Mouse (Mus musculus) limb, embryonic 14.5 days (tissue): ENCODE measurements around the gene Crlf1. TPM values are rescaled to one million over a fixed set of nuclear protein-coding genes. Genes with fewer than 3 reads are reported as not detected.
A peak's percentile ranks its signal among the peaks of the same experiment; 100 is the strongest.

Experiments used
- ATAC-seq: fragments of 200-750 bp; cut with Nextera tagmentation; 2 replicates; pipeline ENCODE4 v1.8.0; 2017; ENCODE audit warnings: low read depth, moderate number of reproducible peaks, moderate TSS enrichment; ENCODE audit not compliant: low FRiP score
- DNase-seq: peaks from one replicate; pipeline ENCODE4 v3.0.0-alpha.2; 2015; ENCODE audit warnings: low spot score
- H3K27ac ChIP-seq: fragments of 300-500 bp; sonication (generic); replicated peaks from 2 replicates; pipeline ENCODE4 v1.5.1; 2014; ENCODE audit warnings: low read depth, mild to moderate bottlenecking, low read length, moderate library complexity, mixed read lengths
- H3K27me3 ChIP-seq: fragments of 300-500 bp; sonication (generic); 2 replicates; pipeline ENCODE4 v1.6.1; 2014; ENCODE audit warnings: low read length, mixed read lengths; ENCODE audit not compliant: control insufficient read depth, insufficient read depth
- H3K36me3 ChIP-seq: fragments of 300-500 bp; sonication (generic); 2 replicates; pipeline ENCODE4 v1.6.1; 2014; ENCODE audit warnings: mild to moderate bottlenecking, low read length, moderate library complexity, mixed read lengths; ENCODE audit not compliant: control insufficient read depth, insufficient read depth
- H3K4me1 ChIP-seq: fragments of 300-500 bp; sonication (generic); 2 replicates; pipeline ENCODE4 v1.6.1; 2014; ENCODE audit warnings: antibody characterized with exemption, low read length, mixed read lengths; ENCODE audit not compliant: control insufficient read depth, insufficient read depth
- H3K4me2 ChIP-seq: fragments of 300-500 bp; sonication (generic); replicated peaks from 2 replicates; pipeline ENCODE4 v1.6.1; 2014; ENCODE audit warnings: low read depth, mild to moderate bottlenecking, low read length, moderate library complexity; ENCODE audit not compliant: severe bottlenecking
- H3K4me3 ChIP-seq: fragments of 300-500 bp; sonication (generic); replicated peaks from 2 replicates; pipeline ENCODE4 v1.5.1; 2014; ENCODE audit warnings: low read length
- H3K9ac ChIP-seq: fragments of 300-500 bp; sonication (generic); 2 replicates; pipeline ENCODE4 v1.6.1; 2014; ENCODE audit warnings: mild to moderate bottlenecking, low read depth, low read length, moderate library complexity; ENCODE audit not compliant: severe bottlenecking
- H3K9me3 ChIP-seq: fragments of 300-500 bp; sonication (generic); 2 replicates; pipeline ENCODE4 v1.6.1; 2016; ENCODE audit warnings: low read length; ENCODE audit not compliant: control insufficient read depth
- POLR2A ChIP-seq: fragments of 200-500 bp; IDR thresholded peaks from 2 replicates; pipeline ENCODE4 v1.8.0; 2012; ENCODE audit warnings: inconsistent platforms, mild to moderate bottlenecking, moderate library complexity, borderline replicate concordance; ENCODE audit not compliant: insufficient read depth, insufficient read length; ENCODE audit errors: extremely low read depth
- WGBS: fragments of 180-500 bp; shearing (Covaris S2); extraction: QIAGEN DNeasy Blood & Tissue Kit; methylation state at CpG from one replicate; pipeline ENCODE4 v1.1.7; 2014; 5-methylcytosine and 5-hydroxymethylcytosine counted together
- polyA plus RNA-seq, 2 experiments: library from polyadenylated mRNA; depleted of rRNA in 1 of 2; stranded (reverse) in 1 of 2; unstranded in 1 of 2; fragments of >200 nt; fragmentation: Nextera tagmentation in 1 of 2; extraction: Ambion mirVana in 1 of 2; gene quantifications; 2 replicates each; pipeline versions ENCODE4 v1.2.1 to v1.2.3; 2012 to 2014

The Crlf1 gene
- polyA plus RNA-seq, 2 experiments = 91.5 to 98.9 TPM

- Histone ChIP-seq H3K9ac (no peak overlapping the region), H3K27me3 (no peaks in the 10 kb centered on the region), H3K4me2 (no peak overlapping the region), H3K9me3 (no peaks in the 10 kb centered on the region), H3K4me1 (no peaks in the 10 kb centered on the region), H3K4me3 (no peak overlapping the region), H3K27ac (no peak overlapping the region), H3K36me3 (peaks cover 76% of the 10 kb centered on the region)
- ATAC-seq = no peak
- 94% methylated on average over 12 of the region's 12 CpGs for WGBS
- DNase-seq = no peak
- no peak for TF ChIP-seq POLR2A
Measured at GRCm38 (mm10) chr8:70534281-70534680, 41.3 kb downstream of the Crlf1 start.

GRCm38 (mm10) chr8:70535221-70535620, 42.3 kb downstream of the Crlf1 start:
- TF ChIP-seq POLR2A = no peak
- 94% methylated on average over 3 of the region's 3 CpGs for WGBS

GRCm38 (mm10) chr8:70535701-70536100, 42.7 kb downstream of the Crlf1 start:
- no peak overlapping the region for H3K4me2 ChIP-seq
- no peak overlapping the region for H3K4me3 ChIP-seq
- H3K27ac ChIP-seq = no peak overlapping the region
- H3K36me3 ChIP-seq = peaks cover 62% of the 10 kb centered on the region
- H3K27me3 ChIP-seq = no peaks in the 10 kb centered on the region
- no peak overlapping the region for H3K9ac ChIP-seq
- peaks cover 7% of the 10 kb centered on the region for H3K4me1 ChIP-seq
- DNase-seq = no peak
- WGBS = 89% methylated on average over 2 of the region's 2 CpGs
- no peak for ATAC-seq
- no peaks in the 10 kb centered on the region for H3K9me3 ChIP-seq
- no peak for TF ChIP-seq POLR2A

More at GRCm38 (mm10) chr8:70535221-70535620, 42.3 kb downstream of the Crlf1 start:
- DNase-seq (no peak), ATAC-seq (no peak)
- Histone ChIP-seq H3K27me3 (no peaks in the 10 kb centered on the region), H3K4me3 (no peak overlapping the region), H3K36me3 (peaks cover 67% of the 10 kb centered on the region), H3K9ac (no peak overlapping the region), H3K9me3 (no peaks in the 10 kb centered on the region), H3K4me1 (peaks cover 2% of the 10 kb centered on the region), H3K27ac (no peak overlapping the region), H3K4me2 (no peak overlapping the region)

DNA sequence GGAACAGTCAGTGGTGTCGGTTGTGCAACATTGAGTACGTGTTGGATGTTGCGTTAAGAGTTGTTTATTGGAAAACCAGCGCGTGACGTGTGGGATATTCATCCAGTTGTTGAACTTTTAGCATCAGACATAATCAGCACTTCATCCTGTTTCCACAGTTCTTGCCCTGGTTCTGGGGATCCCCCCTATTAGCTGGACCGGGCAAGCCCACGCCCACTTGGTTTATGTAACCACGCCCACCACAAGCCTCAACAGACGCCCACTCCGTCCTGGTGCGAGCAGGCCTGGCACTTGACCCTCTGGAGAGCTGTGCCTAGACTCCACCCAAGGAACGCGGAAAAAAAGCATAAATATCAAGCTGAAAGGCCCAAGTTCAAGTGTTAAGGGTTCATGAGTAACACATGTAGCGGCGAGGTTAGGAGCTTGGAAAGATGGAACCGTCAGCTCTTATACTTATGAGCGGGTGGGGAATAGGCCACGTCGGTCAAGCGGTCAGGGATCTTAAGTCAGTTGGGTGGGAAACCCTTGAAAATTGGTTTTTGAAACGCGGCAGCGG, 45.1 kb downstream of the Crlf1 start:
- no peak for TF ChIP-seq POLR2A
- Histone ChIP-seq H3K27me3 (no peaks in the 10 kb centered on the region), H3K36me3 (peaks cover 39% of the 10 kb centered on the region), H3K4me1 (peaks cover 14% of the 10 kb centered on the region), H3K9me3 (no peaks in the 10 kb centered on the region), H3K4me2 (peak overlapping the region; percentile 74), H3K27ac (peak overlapping the region; percentile 49), H3K4me3 (peak overlapping the region; percentile 68), H3K9ac (peak overlapping the region; percentile 36)
- ATAC-seq = no peak
- peak; percentile 36 for DNase-seq
- 13% methylated on average over 24 of the region's 24 CpGs for WGBS

- peak overlapping the region; percentile 36 for H3K9ac ChIP-seq
- peak overlapping the region; percentile 74 for H3K4me2 ChIP-seq
- H3K4me1 ChIP-seq = peaks cover 14% of the 10 kb centered on the region
- DNase-seq = peak; percentile 99
- H3K4me3 ChIP-seq = peak overlapping the region; percentile 68
- no peaks in the 10 kb centered on the region for H3K27me3 ChIP-seq
- H3K36me3 ChIP-seq = peaks cover 35% of the 10 kb centered on the region
- ATAC-seq = peak; percentile 83
- TF ChIP-seq POLR2A = no peak
- H3K27ac ChIP-seq = peak overlapping the region; percentile 89
- under 1% methylated on average over 32 of the region's 32 CpGs for WGBS
- no peaks in the 10 kb centered on the region for H3K9me3 ChIP-seq
Measured at GRCm38 (mm10) chr8:70538633-70539076, 45.7 kb downstream of the Crlf1 start.
